Mouse (Mus musculus) liver, embryonic 16.5 days (tissue): Measurements from ENCODE around the gene R3hdm1. TPM values are rescaled to one million over a fixed set of nuclear protein-coding genes. Genes with fewer than 3 reads are reported as not detected.
"Not testable (repeated sequence)": the region's sequence is repeated elsewhere in the genome, so short reads cannot be mapped to it uniquely, and the experiment has no call there.

ENCODE experiments used
- ATAC-seq: fragments of 200-750 bp; cut with Nextera tagmentation; 2 replicates; pipeline ENCODE4 v1.8.0; 2017; ENCODE audit warnings: low read depth, mild to moderate bottlenecking, moderate number of reproducible peaks, moderate library complexity
- H3K27ac ChIP-seq: fragments of 300-500 bp; sonication (generic); 2 replicates; pipeline ENCODE4 v1.5.1; 2014; ENCODE audit warnings: mild to moderate bottlenecking, low read length
- H3K27me3 ChIP-seq: fragments of 300-500 bp; sonication (generic); 2 replicates; pipeline ENCODE4 v1.6.1; 2014; ENCODE audit warnings: low read depth, low read length, mixed read lengths; ENCODE audit not compliant: control insufficient read depth, insufficient read depth
- H3K36me3 ChIP-seq: fragments of 300-500 bp; sonication (generic); 2 replicates; pipeline ENCODE4 v1.6.1; 2014; ENCODE audit warnings: mild to moderate bottlenecking; ENCODE audit not compliant: control insufficient read depth, insufficient read depth
- H3K4me1 ChIP-seq: fragments of 300-500 bp; sonication (generic); 2 replicates; pipeline ENCODE4 v1.6.1; 2014; ENCODE audit warnings: low read depth, low read length, mixed read lengths; ENCODE audit not compliant: control insufficient read depth
- H3K4me2 ChIP-seq: fragments of 300-500 bp; sonication (generic); 2 replicates; pipeline ENCODE4 v1.6.1; 2014; ENCODE audit warnings: low read depth, low read length, mixed read lengths
- H3K4me3 ChIP-seq: fragments of 300-500 bp; sonication (generic); 2 replicates; pipeline ENCODE4 v1.5.1; 2014; ENCODE audit warnings: low read depth, mild to moderate bottlenecking, low read length
- H3K9ac ChIP-seq: fragments of 300-500 bp; sonication (generic); 2 replicates; pipeline ENCODE4 v1.6.1; 2014; ENCODE audit warnings: low read depth, low read length
- H3K9me3 ChIP-seq: fragments of 300-500 bp; sonication (generic); replicated peaks from 2 replicates; pipeline ENCODE4 v1.6.1; 2016; ENCODE audit warnings: low read length; ENCODE audit not compliant: control insufficient read depth
- WGBS: fragments of 180-500 bp; shearing (Covaris S2); extraction: QIAGEN DNeasy Blood & Tissue Kit; methylation state at CpG from one replicate; pipeline ENCODE4 v1.1.7; 2014; ENCODE audit not compliant: insufficient replicate concordance; 5-methylcytosine and 5-hydroxymethylcytosine counted together
- polyA plus RNA-seq: library from polyadenylated mRNA; unstranded; fragments of >200 nt; fragmentation: Nextera tagmentation; extraction: Ambion mirVana; gene quantifications from 2 replicates; pipeline ENCODE4 v1.2.1, GENCODE M21; 2015

Gene R3hdm1
- polyA plus RNA-seq, 1 experiment from 2014 or later = 31.5 TPM

GRCm38 (mm10) chr1:128243996-128244726 lies 141.1 kb downstream of the R3hdm1 start:
- under 1% methylated on average over 71 of the region's 71 CpGs for WGBS
- peak; percentile 93 for ATAC-seq
- H3K9ac ChIP-seq = peak overlapping the region; percentile 92

GRCm38 (mm10) chr1:128244727-128245355 lies 141.7 kb downstream of the R3hdm1 start:
- Histone ChIP-seq H3K27me3 (no peaks in the 10 kb centered on the region), H3K4me2 (peak overlapping the region; percentile 94), H3K27ac (peak overlapping the region; percentile 92), H3K4me1 (peaks cover 12% of the 10 kb centered on the region), H3K9me3 (no peaks in the 10 kb centered on the region), H3K36me3 (no peaks in the 10 kb centered on the region), H3K4me3 (peak overlapping the region; percentile 85), H3K9ac (peak overlapping the region; percentile 92)
- ATAC-seq = peak; percentile 35
- WGBS = under 1% methylated on average over 19 of the region's 19 CpGs

More at GRCm38 (mm10) chr1:128243996-128244726, 141.1 kb downstream of the R3hdm1 start:
- peak overlapping the region; percentile 94 for H3K4me2 ChIP-seq
- H3K4me1 ChIP-seq = peaks cover 12% of the 10 kb centered on the region
- no peaks in the 10 kb centered on the region for H3K36me3 ChIP-seq
- H3K4me3 ChIP-seq = peak overlapping the region; percentile 85
- peak overlapping the region; percentile 92 for H3K27ac ChIP-seq
- no peaks in the 10 kb centered on the region for H3K9me3 ChIP-seq
- no peaks in the 10 kb centered on the region for H3K27me3 ChIP-seq

DNA sequence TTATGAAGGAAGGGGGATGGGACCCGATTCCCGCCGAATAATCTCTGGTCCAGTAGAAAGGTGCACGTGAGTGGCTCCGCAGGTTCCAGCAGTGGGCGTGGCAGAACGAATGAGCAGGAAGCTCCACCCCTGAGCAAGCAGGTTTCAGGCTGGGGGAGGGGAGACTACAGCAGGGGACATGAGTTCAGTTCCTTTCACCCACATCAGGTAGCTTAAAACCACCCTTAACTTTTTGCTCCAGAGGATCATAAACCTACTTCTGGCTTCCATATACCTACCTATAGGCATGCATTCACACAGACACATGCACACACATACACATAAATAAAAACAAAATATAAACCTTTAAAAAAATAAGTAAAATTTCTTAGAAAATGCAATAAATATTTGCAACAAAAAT lies 164.0 kb downstream of the R3hdm1 start:
- H3K27me3 ChIP-seq, ATAC-seq, H3K4me1 ChIP-seq, H3K27ac ChIP-seq, H3K4me3 ChIP-seq, H3K9ac ChIP-seq, H3K4me2 ChIP-seq, H3K9me3 ChIP-seq: not testable (repeated sequence)
- 69% methylated on average over 7 of the region's 7 CpGs for WGBS
- H3K36me3 ChIP-seq = peaks cover 40% of the 10 kb centered on the region

GRCm38 (mm10) chr1:128270731-128271130 lies 167.6 kb downstream of the R3hdm1 start:
- Histone ChIP-seq H3K9me3 (no peaks in the 10 kb centered on the region), H3K4me3 (no peak overlapping the region), H3K36me3 (peaks cover 44% of the 10 kb centered on the region), H3K4me1 (peaks cover under 1% of the 10 kb centered on the region; the same call in 1 of the 2 replicates), H3K9ac (no peak overlapping the region), H3K27me3 (no peaks in the 10 kb centered on the region), H3K4me2 (no peak overlapping the region), H3K27ac (no peak overlapping the region)
- ATAC-seq = no peak
- 80% methylated on average over 3 of the region's 3 CpGs for WGBS

GRCm38 (mm10) chr1:128275908-128276307 lies 172.8 kb downstream of the R3hdm1 start:
- H3K4me2 ChIP-seq = no peak overlapping the region
- H3K9me3 ChIP-seq = no peaks in the 10 kb centered on the region
- H3K36me3 ChIP-seq = peaks cover 50% of the 10 kb centered on the region
- peaks cover 3% of the 10 kb centered on the region; the same call in 1 of the 2 replicates for H3K4me1 ChIP-seq
- no peaks in the 10 kb centered on the region for H3K27me3 ChIP-seq
- no peak overlapping the region for H3K27ac ChIP-seq
- no peak overlapping the region for H3K4me3 ChIP-seq
- no peak overlapping the region for H3K9ac ChIP-seq
- ATAC-seq = 0 out of 2 replicates have a peak, but pooled peaks have one; percentile 45
- WGBS = 38% methylated on average over 1 of the region's 1 CpGs

DNA sequence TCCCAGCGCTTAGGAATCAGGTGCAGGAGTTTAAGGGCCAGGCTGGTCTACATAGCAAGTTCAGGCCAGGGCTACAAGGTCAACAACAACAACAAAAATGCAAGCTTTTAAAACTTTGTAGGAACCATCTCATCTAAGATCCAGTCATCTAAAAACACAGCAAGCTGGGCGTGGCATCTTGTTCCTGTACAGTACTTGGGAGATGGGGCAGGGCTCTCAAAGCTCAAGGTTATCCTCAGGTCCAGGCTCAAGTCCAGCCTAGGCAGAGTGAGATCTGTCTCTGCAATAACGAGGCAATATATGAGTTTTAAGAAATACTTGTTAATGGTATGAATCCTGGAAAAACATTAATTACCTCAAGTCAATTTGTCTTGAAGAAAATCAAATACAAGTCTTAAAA lies 175.5 kb downstream of the R3hdm1 start:
- no peak overlapping the region for H3K9ac ChIP-seq
- WGBS = 78% methylated on average over 3 of the region's 3 CpGs
- H3K9me3 ChIP-seq = no peaks in the 10 kb centered on the region; the same call in 1 of the 2 replicates
- ATAC-seq = no peak
- no peak overlapping the region for H3K27ac ChIP-seq
- no peak overlapping the region for H3K4me2 ChIP-seq
- no peaks in the 10 kb centered on the region for H3K27me3 ChIP-seq
- H3K4me3 ChIP-seq = no peak overlapping the region
- H3K36me3 ChIP-seq = peaks cover 38% of the 10 kb centered on the region
- H3K4me1 ChIP-seq = peaks cover 3% of the 10 kb centered on the region; the same call in 1 of the 2 replicates

DNA sequence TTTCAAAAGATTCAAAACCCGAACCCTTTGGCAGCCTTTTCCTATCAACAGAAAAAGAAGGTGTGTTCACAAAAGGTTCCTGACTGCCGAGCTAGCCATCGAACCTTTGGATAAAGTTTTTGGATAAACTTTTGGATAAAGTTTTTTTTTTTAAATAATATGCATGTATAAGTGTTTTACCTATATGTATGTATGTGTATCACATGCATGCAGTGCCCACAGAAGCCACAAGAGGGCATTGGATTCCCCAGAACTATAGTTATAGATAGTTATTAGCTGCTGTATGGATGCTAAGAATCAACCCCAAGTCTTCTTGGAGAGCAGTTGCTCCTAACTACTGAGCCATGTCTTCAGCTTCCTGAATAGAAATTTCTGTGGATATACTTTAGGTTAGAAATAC lies 178.7 kb downstream of the R3hdm1 start:
- 80% methylated on average over 3 of the region's 3 CpGs for WGBS
- Histone ChIP-seq H3K36me3 (peaks cover 19% of the 10 kb centered on the region), H3K4me1 (no peaks in the 10 kb centered on the region), H3K27me3 (no peaks in the 10 kb centered on the region), H3K9me3 (no peaks in the 10 kb centered on the region; the same call in 1 of the 2 replicates), H3K27ac (no peak overlapping the region), H3K9ac (no peak overlapping the region), H3K4me3 (no peak overlapping the region), H3K4me2 (no peak overlapping the region)
- ATAC-seq = no peak

GRCm38 (mm10) chr1:128282924-128283323 lies 179.8 kb downstream of the R3hdm1 start:
- no peaks in the 10 kb centered on the region for H3K27me3 ChIP-seq
- WGBS = 80% methylated on average over 3 of the region's 3 CpGs

More at GRCm38 (mm10) chr1:128282924-128283323, 179.8 kb downstream of the R3hdm1 start:
- no peaks in the 10 kb centered on the region for H3K4me1 ChIP-seq
- no peak overlapping the region for H3K4me3 ChIP-seq
- H3K9ac ChIP-seq = no peak overlapping the region
- no peak overlapping the region for H3K4me2 ChIP-seq
- H3K27ac ChIP-seq = no peak overlapping the region
- peaks cover 7% of the 10 kb centered on the region; the same call in 1 of the 2 replicates for H3K36me3 ChIP-seq
- H3K9me3 ChIP-seq = no peaks in the 10 kb centered on the region; the same call in 1 of the 2 replicates
- ATAC-seq = no peak
